Mouse (Mus musculus): Measurements from ENCODE around the gene Gpr157. TPM values are rescaled to one million over a fixed set of nuclear protein-coding genes. Genes with fewer than 3 reads are reported as not detected.

Gene Gpr157
- total RNA-seq, 2 experiments from 2014 or later: 26.7 to 41.1 TPM

GRCm38 (mm10) chr4:150137368-150138083 lies 50.4 kb downstream of the Gpr157 start:
- no peak for DNase-seq
- intact Hi-C loops (cut with DNase I): loop anchor here (5.0 kb wide), 1 partner anchor 80 kb away; no protein-coding TSS in a partner anchor

- no peak for DNase-seq
- intact Hi-C loops (cut with DNase I): loop anchor here (5.0 kb wide), 1 partner anchor 79 kb away; no protein-coding TSS in a partner anchor
Observed at GRCm38 (mm10) chr4:150138084-150138543, 50.9 kb downstream of the Gpr157 start.

- DNase-seq: no peak
- intact Hi-C loops (cut with DNase I): loop anchor here (5.0 kb wide), 1 partner anchor 78 kb away; no protein-coding TSS in a partner anchor
Observed at GRCm38 (mm10) chr4:150139090-150139489, 51.9 kb downstream of the Gpr157 start.

DNA sequence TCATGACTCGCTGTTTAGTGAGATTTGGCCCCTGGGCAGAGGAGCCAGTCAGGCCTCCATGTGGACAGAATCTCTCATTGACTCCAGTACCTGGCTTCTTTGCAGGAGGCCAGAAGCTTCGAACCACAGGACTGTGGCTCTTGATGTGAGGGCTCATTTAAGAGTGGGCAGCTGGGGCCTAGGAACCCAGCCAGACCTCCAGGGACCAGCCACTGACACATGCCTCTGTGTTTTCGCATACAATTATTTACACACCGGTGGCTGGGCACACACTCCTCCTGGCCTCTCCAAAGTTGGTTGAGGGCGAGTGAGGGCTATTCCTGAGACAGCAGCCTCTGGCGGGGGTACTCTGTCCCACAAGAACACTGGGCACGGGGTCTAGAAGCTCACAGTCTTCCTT lies 53.2 kb downstream of the Gpr157 start:
- intact Hi-C loops (cut with DNase I): no loop called here
- DNase-seq: no peak

- intact Hi-C loops (cut with DNase I): no loop called here
- DNase-seq: no peak
Observed at GRCm38 (mm10) chr4:150144242-150144641, 57.1 kb downstream of the Gpr157 start.

GRCm38 (mm10) chr4:150146286-150146685 lies 59.1 kb downstream of the Gpr157 start:
- no peak for DNase-seq
- intact Hi-C loops (cut with DNase I): no loop called here

- DNase-seq: no peak
- intact Hi-C loops (cut with DNase I): no loop called here
Observed at GRCm38 (mm10) chr4:150151045-150151444, 63.9 kb downstream of the Gpr157 start.

GRCm38 (mm10) chr4:150152483-150152882 lies 65.3 kb downstream of the Gpr157 start:
- intact Hi-C loops (cut with DNase I): no loop called here
- DNase-seq: no peak

DNA sequence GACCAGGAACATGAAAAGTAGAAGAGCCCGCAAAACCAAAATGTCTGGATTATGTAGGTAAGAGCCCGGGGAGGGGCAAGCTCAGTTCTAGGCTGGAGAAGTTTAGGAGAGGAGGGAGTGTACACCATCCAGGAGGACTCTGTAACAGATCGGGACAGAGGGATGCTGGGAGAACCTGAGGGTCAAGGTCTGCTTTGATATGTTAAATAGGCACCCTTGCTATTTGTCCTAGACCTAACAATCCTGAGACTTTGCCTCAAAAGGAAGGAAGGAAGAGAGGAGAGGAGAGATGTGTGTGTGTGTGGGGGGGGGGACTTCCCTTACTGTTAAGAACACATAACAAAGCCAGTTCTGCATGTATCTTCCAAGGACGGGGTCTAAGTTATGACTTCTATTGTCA lies 68.1 kb downstream of the Gpr157 start:
- intact Hi-C loops (cut with DNase I): no loop called here
- no peak for DNase-seq

Small RNA genes within 50 kb of the gene (microRNA-seq; reads per million reads assigned to microRNA genes)
- gene Mir34a (ENCODE audit: borderline number of aligned reads in 2 of 2): 3,608 to 3,944 reads per million in 2 experiments

Other genes starting within 250 kb of the Gpr157 start
- 10 to 100 TPM; 35.1 to 37.7 TPM for gene Spsb1, start 132.3 kb upstream of the Gpr157 start, total RNA-seq (2021)
- 10 to 100 TPM; 45.0 to 45.7 TPM for gene H6pd, start 78.3 kb upstream of the Gpr157 start, total RNA-seq (2021)
- gene Slc2a5, start 31.9 kb downstream of the Gpr157 start, total RNA-seq (2021): under 1 TPM; 0.11 TPM
- not detected for gene Slc2a7, start 61.6 kb downstream of the Gpr157 start, total RNA-seq (2021)
- not detected for gene Car6, start 114.0 kb downstream of the Gpr157 start, total RNA-seq (2021)
- gene Eno1, start 149.4 kb downstream of the Gpr157 start, total RNA-seq (2021): 100 to 1,000 TPM; 106 to 108 TPM
- 10 to 100 TPM; 51.5 to 52.0 TPM for gene Rere, start 194.3 kb downstream of the Gpr157 start, total RNA-seq (2021)

All from heart, postnatal 36 days (tissue).